Mouse (Mus musculus) heart, adult 2 months (tissue): ENCODE results near the gene Slc43a2. TPM values are rescaled to one million over a fixed set of nuclear protein-coding genes. Genes with fewer than 3 reads are reported as not detected.
"Not testable (repeated sequence)": the region's sequence is repeated elsewhere in the genome, so short reads cannot be mapped to it uniquely, and the experiment has no call there.

Source experiments
- DNase-seq, 2 experiments: peaks; one replicate each; pipeline ENCODE4 v3.0.0; 2021
- H3K27ac ChIP-seq: fragments of 200-600 bp; 2 replicates; pipeline ENCODE4 v1.8.1; 2022
- H3K27me3 ChIP-seq: fragments of 200-500 bp; 2 replicates; pipeline ENCODE4 v1.6.1; 2012; ENCODE audit warnings: mild to moderate bottlenecking, low read length, inconsistent platforms, mixed read lengths; ENCODE audit not compliant: control insufficient read depth, insufficient read depth
- H3K36me3 ChIP-seq: fragments of 200-500 bp; 2 replicates; pipeline ENCODE4 v1.6.1; 2012; ENCODE audit warnings: low read length, inconsistent platforms; ENCODE audit not compliant: control insufficient read depth, insufficient read depth
- H3K4me1 ChIP-seq: fragments of 200-500 bp; 2 replicates; pipeline ENCODE4 v1.6.1; 2011; ENCODE audit warnings: low read length; ENCODE audit not compliant: control insufficient read depth, insufficient read depth
- H3K4me3 ChIP-seq: fragments of 200-600 bp; 2 replicates; pipeline ENCODE4 v1.8.1; 2022
- H3K79me2 ChIP-seq: fragments of 200-500 bp; replicated peaks from 2 replicates; pipeline ENCODE4 v1.6.1; 2012; ENCODE audit warnings: mild to moderate bottlenecking, inconsistent platforms, low read length, moderate library complexity, mixed read lengths; ENCODE audit not compliant: control insufficient read depth, insufficient read depth
- H3K9ac ChIP-seq: fragments of 200-500 bp; 2 replicates; pipeline ENCODE4 v1.6.1; 2012; ENCODE audit warnings: low read depth, mild to moderate bottlenecking, control low read depth, inconsistent platforms, low read length, mixed read lengths
- CTCF ChIP-seq: fragments of 200-600 bp; IDR thresholded peaks from 2 replicates; pipeline ENCODE4 v1.8.1; 2022; ENCODE audit warnings: antibody characterized with exemption, mild to moderate bottlenecking, moderate library complexity
- EP300 ChIP-seq: fragments of 200-500 bp; IDR thresholded peaks from 2 replicates; pipeline ENCODE4 v1.6.1; 2011; ENCODE audit warnings: low read depth, low read length, control low read depth; ENCODE audit not compliant: insufficient read depth
- POLR2A ChIP-seq: fragments of 200-500 bp; IDR thresholded peaks from 2 replicates; pipeline ENCODE4 v1.6.1; 2011; ENCODE audit warnings: mild to moderate bottlenecking, low read depth, low read length, control low read depth; ENCODE audit not compliant: insufficient read depth
- WGBS: fragments of 180-500 bp; shearing (Covaris S2); methylation state at CpG from one replicate; pipeline ENCODE4 v1.1.7; 2018; 5-methylcytosine and 5-hydroxymethylcytosine counted together
- intact Hi-C: fragments of 180-260 bp; cut with DNase I; formaldehyde crosslinking; loops from one replicate; pipeline ENCODE4 v1.15.1; 2025
- polyA plus RNA-seq: library from polyadenylated mRNA; depleted of rRNA; stranded (reverse); fragments of >200 nt; gene quantifications from 2 replicates; pipeline ENCODE4 v1.2.3, GENCODE M21; 2012
- total RNA-seq, 2 experiments: library from RNA; stranded (reverse); gene quantifications; 2 replicates each; pipeline ENCODE4 v1.2.3; 2021

Slc43a2 gene
- total and polyA plus RNA-seq, 3 experiments, result 13.6 to 14.6 (median 13.7) TPM

DNA sequence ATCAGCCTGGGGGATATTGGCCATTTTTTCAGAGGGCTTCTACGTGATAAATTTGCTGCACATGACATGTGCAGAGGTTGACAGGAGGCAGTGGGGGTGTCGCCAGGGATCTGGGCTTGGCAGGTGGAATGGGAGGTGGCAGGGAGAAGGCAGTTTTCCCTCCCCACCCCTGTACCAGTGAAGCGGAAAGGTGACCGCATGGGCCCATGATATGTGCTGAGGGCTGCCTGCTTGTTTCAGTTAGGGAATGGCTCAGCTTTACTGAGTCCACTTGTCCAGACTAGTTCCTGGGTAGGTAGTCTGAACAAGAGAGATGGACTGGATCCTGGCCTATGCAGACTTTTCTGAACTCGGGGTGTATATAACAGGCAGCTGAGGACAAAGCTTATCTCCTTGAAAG is 19.8 kb downstream of the Slc43a2 start:
- TF ChIP-seq CTCF, result no peak
- no peak for TF ChIP-seq EP300
- no peak for TF ChIP-seq POLR2A
- intact Hi-C loops, result no loop called here
- WGBS, result 86% methylated on average over 5 of the region's 5 CpGs
- H3K36me3 ChIP-seq, result no peaks in the 10 kb centered on the region
- H3K27me3 ChIP-seq, result no peaks in the 10 kb centered on the region
- H3K79me2 ChIP-seq, result no peaks in the 10 kb centered on the region
- H3K9ac ChIP-seq, result no peak overlapping the region
- H3K4me1 ChIP-seq, result peaks cover 12% of the 10 kb centered on the region
- DNase-seq, result no peak
- peak overlapping the region; percentile 73 for H3K27ac ChIP-seq
- H3K4me3 ChIP-seq, result no peak overlapping the region

- peak overlapping the region; percentile 73 for H3K27ac ChIP-seq
- peak; percentile 74 to 80 for DNase-seq
- 22% methylated on average over 9 of the region's 9 CpGs for WGBS
- no peaks in the 10 kb centered on the region for H3K27me3 ChIP-seq
- TF ChIP-seq EP300 (no peak), CTCF (no peak), POLR2A (0 out of 2 replicates have a peak, but pooled peaks have one; percentile 13)
- no peaks in the 10 kb centered on the region for H3K36me3 ChIP-seq
- peaks cover 12% of the 10 kb centered on the region for H3K4me1 ChIP-seq
- intact Hi-C loops, result no loop called here
- peak overlapping the region; percentile 2; the same call in 1 of the 2 replicates for H3K9ac ChIP-seq
- H3K79me2 ChIP-seq, result no peaks in the 10 kb centered on the region
- no peak overlapping the region for H3K4me3 ChIP-seq
Measured at GRCm38 (mm10) chr11:75551961-75552441, 20.5 kb downstream of the Slc43a2 start.

DNA sequence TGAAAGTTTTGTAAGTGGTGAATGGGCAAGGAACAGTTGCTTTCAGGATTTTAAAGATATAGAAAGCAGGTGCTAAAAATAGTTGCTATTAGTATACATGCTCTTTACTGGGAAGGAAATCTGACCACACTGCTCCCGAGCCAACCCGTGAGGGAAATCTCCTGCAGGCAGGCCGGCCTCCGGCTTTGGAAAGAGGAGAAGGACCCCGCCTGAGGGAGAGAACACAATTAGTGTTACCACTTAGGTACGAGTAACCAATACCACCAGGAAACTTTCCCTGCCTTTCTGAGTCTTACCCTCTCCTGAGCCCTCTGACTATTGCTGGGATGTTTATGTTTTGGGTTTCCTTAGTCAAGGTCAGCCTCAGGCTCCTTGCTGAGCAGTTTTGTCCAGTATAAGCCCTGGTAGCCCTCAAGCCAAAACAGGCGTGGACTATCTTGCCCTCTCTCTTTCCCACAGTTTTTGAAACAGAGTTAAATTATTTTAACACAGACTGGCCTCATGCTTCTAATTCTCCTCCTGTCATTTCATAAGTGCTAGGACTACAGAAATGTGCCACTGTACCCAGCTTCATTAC is 21.5 kb downstream of the Slc43a2 start:
- no peak overlapping the region for H3K9ac ChIP-seq
- intact Hi-C loops, result no loop called here

DNA sequence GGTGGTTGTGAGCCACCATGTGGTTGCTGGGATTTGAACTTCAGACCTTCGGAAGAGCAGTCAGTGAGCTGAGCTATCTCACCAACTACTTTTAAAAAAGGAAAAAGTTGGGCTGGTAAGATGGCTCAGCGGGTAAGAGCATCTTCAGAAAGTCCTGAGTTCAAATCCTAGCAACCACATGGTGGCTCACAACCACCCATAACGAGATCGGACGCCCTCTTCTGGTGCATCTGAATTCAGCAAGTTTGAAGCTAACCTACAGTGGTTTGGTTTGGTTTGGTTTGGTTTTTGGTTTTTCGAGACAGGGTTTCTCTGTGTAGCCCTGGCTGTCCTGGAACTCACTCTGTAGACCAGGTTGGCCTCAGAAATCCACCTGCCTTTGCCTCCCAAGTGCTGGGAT is 24.5 kb downstream of the Slc43a2 start:
- 93% methylated on average over 6 of the region's 6 CpGs for WGBS
- H3K79me2 ChIP-seq, H3K36me3 ChIP-seq, H3K4me3 ChIP-seq, H3K27ac ChIP-seq, intact Hi-C loops, DNase-seq, H3K27me3 ChIP-seq, H3K9ac ChIP-seq: not testable (repeated sequence)
- peaks cover 10% of the 10 kb centered on the region for H3K4me1 ChIP-seq
- TF ChIP-seq CTCF, result peak; percentile 12; the same call in 1 of the 2 replicates

More for the DNA sequence above, 21.5 kb downstream of the Slc43a2 start:
- Histone ChIP-seq H3K4me3 (no peak overlapping the region), H3K4me1 (peaks cover 12% of the 10 kb centered on the region), H3K27ac (peak overlapping the region; percentile 73), H3K36me3 (no peaks in the 10 kb centered on the region), H3K27me3 (no peaks in the 10 kb centered on the region), H3K79me2 (no peaks in the 10 kb centered on the region)
- TF ChIP-seq CTCF (no peak), EP300 (no peak), POLR2A (no peak)
- WGBS, result 40% methylated on average over 7 of the region's 7 CpGs
- no peak for DNase-seq

DNA sequence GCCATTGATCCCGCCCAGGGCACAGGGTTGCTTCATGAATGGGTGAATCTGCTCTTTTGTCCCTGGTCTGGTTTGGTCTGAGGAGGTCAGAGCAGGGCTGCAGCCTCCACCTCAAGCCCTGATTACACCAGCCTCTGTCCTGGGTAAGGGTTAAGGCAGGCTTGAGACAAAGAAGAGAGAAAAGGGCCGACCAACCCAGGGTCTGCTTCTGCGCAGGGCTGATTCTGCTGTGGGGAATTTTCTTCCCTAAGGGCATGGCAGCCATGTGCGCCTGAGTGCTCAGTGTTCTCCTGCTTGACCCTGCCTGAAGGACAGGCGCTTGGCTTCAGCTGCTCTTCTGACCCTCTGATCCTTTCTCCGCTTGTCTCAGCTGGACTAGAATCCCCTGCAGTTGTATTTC is 25.6 kb downstream of the Slc43a2 start:
- Histone ChIP-seq H3K79me2 (no peaks in the 10 kb centered on the region), H3K4me3 (no peak overlapping the region), H3K36me3 (no peaks in the 10 kb centered on the region), H3K27ac (no peak overlapping the region), H3K4me1 (peaks cover 4% of the 10 kb centered on the region; the same call in 1 of the 2 replicates), H3K27me3 (no peaks in the 10 kb centered on the region), H3K9ac (no peak overlapping the region)
- DNase-seq, result no peak
- intact Hi-C loops, result no loop called here
- WGBS, result 95% methylated on average over 6 of the region's 6 CpGs
- TF ChIP-seq CTCF (no peak), POLR2A (no peak), EP300 (no peak)

GRCm38 (mm10) chr11:75558101-75558500 is 26.6 kb downstream of the Slc43a2 start:
- no peak overlapping the region for H3K27ac ChIP-seq
- TF ChIP-seq POLR2A (no peak), CTCF (peak; percentile 37), EP300 (no peak)
- 97% methylated on average over 1 of the region's 1 CpGs for WGBS
- no peak overlapping the region for H3K9ac ChIP-seq
- intact Hi-C loops, result no loop called here
- no peak overlapping the region for H3K4me3 ChIP-seq
- H3K79me2 ChIP-seq, result no peaks in the 10 kb centered on the region
- H3K27me3 ChIP-seq, result no peaks in the 10 kb centered on the region
- no peaks in the 10 kb centered on the region for H3K4me1 ChIP-seq
- H3K36me3 ChIP-seq, result no peaks in the 10 kb centered on the region
- DNase-seq, result no peak
